Mouse (Mus musculus) lung, postnatal 0 days (tissue): ENCODE measurements around the gene Tssk2. TPM values are rescaled to one million over a fixed set of nuclear protein-coding genes. Genes with fewer than 3 reads are reported as not detected.

ENCODE experiments used
- ATAC-seq: fragments of 200-750 bp; cut with Nextera tagmentation; 2 replicates; pipeline ENCODE4 v1.8.0; 2017; ENCODE audit warnings: moderate library complexity
- DNase-seq: peaks from one replicate; pipeline ENCODE4 v3.0.0-alpha.2; 2016; ENCODE audit warnings: low spot score
- H3K27ac ChIP-seq: fragments of 300-500 bp; sonication (generic); 2 replicates; pipeline ENCODE4 v1.5.1; 2014; ENCODE audit warnings: antibody characterized with exemption, mild to moderate bottlenecking, low read length, mixed read lengths
- H3K27me3 ChIP-seq: fragments of 300-500 bp; sonication (generic); replicated peaks from 2 replicates; pipeline ENCODE4 v1.6.1; 2014; ENCODE audit warnings: low read length, mixed read lengths; ENCODE audit not compliant: insufficient read depth
- H3K36me3 ChIP-seq: fragments of 300-500 bp; sonication (generic); 2 replicates; pipeline ENCODE4 v1.6.1; 2014; ENCODE audit warnings: low read length, mixed read lengths; ENCODE audit not compliant: insufficient read depth
- H3K4me1 ChIP-seq: fragments of 300-500 bp; sonication (generic); 2 replicates; pipeline ENCODE4 v1.6.1; 2014; ENCODE audit warnings: antibody characterized with exemption, low read depth, low read length, mixed read lengths; ENCODE audit not compliant: insufficient read depth
- H3K4me2 ChIP-seq: fragments of 300-500 bp; sonication (generic); replicated peaks from 2 replicates; pipeline ENCODE4 v1.6.1; 2014; ENCODE audit warnings: low read depth, mild to moderate bottlenecking, low read length, moderate library complexity, mixed read lengths
- H3K4me3 ChIP-seq: fragments of 300-500 bp; sonication (generic); 2 replicates; pipeline ENCODE4 v1.5.1; 2014; ENCODE audit warnings: low read depth, low read length
- H3K9ac ChIP-seq: fragments of 300-500 bp; sonication (generic); replicated peaks from 2 replicates; pipeline ENCODE4 v1.6.1; 2014; ENCODE audit warnings: low read depth, mild to moderate bottlenecking
- H3K9me3 ChIP-seq: fragments of 300-500 bp; sonication (generic); 2 replicates; pipeline ENCODE4 v1.6.1; 2016; ENCODE audit warnings: low read length, mixed read lengths
- CTCF ChIP-seq: IDR thresholded peaks from 2 replicates; pipeline ENCODE4 v1.5.1; 2016; ENCODE audit warnings: antibody characterized with exemption, mild to moderate bottlenecking
- EP300 ChIP-seq: IDR thresholded peaks from 2 replicates; pipeline ENCODE4 v1.6.1; 2016; ENCODE audit warnings: antibody characterized with exemption, mild to moderate bottlenecking, control low read depth
- WGBS: fragments of 180-500 bp; shearing (Covaris S2); extraction: QIAGEN DNeasy Blood & Tissue Kit; methylation state at CpG from one replicate; pipeline ENCODE4 v1.1.7; 2014; 5-methylcytosine and 5-hydroxymethylcytosine counted together
- polyA plus RNA-seq: library from polyadenylated mRNA; unstranded; fragments of >200 nt; fragmentation: Nextera tagmentation; extraction: Ambion mirVana; gene quantifications from 2 replicates; pipeline ENCODE4 v1.2.1, GENCODE M21; 2015

Gene Tssk2
- polyA plus RNA-seq, 1 experiment from 2014 or later = not detected

DNA sequence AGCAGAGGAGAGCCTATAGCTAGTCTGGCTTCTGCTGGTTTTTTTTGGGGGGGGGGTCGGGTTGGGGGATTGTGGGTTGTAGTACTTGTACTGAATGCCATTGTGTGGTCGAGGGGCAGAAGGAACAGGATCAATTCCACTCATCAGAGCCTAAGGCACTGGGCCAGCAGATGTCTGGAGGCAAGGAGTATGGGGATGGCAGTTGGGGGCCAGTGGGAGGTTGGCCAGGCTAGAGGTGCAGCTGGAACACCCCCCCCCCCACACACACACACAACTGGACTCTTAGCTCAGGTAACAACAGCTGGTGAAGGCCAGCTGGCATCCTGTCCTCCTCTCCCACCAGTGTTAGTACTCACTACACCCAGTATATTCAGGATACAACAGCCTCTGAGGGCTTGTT, 30.8 kb downstream of the Tssk2 start:
- Histone ChIP-seq H3K4me3 (no peak overlapping the region), H3K27me3 (no peaks in the 10 kb centered on the region), H3K4me2 (no peak overlapping the region), H3K36me3 (no peaks in the 10 kb centered on the region), H3K9me3 (no peaks in the 10 kb centered on the region), H3K4me1 (no peaks in the 10 kb centered on the region), H3K9ac (no peak overlapping the region), H3K27ac (peak overlapping the region; percentile 89)
- DNase-seq (no peak), ATAC-seq (no peak)
- 23% methylated on average over 2 of the region's 2 CpGs for WGBS
- TF ChIP-seq EP300 = no peak
- no peak for TF ChIP-seq CTCF

DNA sequence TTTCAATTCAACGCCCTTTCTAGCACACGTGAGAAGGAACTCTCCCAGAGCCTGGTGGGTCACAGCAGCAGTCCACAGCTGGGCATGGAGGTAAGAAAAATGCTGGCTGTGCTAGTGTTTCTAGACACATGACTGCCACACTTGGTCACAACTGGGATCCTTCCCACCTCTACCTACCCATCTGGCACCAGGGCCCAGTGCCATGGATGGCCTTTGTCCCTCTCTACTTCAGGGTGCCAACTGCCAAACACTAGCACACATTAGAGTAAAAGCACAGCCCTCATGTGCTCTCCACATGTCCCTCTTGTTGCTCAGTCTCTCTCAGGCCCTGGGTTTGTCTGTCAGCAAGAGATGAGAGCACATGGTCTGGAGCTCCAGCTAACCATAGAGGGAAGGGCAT, 31.2 kb downstream of the Tssk2 start:
- no peak overlapping the region for H3K4me3 ChIP-seq
- no peak overlapping the region for H3K27ac ChIP-seq
- no peak for TF ChIP-seq CTCF
- TF ChIP-seq EP300 = no peak
- no peaks in the 10 kb centered on the region for H3K36me3 ChIP-seq
- no peak overlapping the region for H3K4me2 ChIP-seq
- ATAC-seq = no peak
- no peaks in the 10 kb centered on the region for H3K4me1 ChIP-seq
- H3K9ac ChIP-seq = no peak overlapping the region
- no peak for DNase-seq
- no peaks in the 10 kb centered on the region for H3K9me3 ChIP-seq
- 82% methylated on average over 2 of the region's 2 CpGs for WGBS
- no peaks in the 10 kb centered on the region for H3K27me3 ChIP-seq

DNA sequence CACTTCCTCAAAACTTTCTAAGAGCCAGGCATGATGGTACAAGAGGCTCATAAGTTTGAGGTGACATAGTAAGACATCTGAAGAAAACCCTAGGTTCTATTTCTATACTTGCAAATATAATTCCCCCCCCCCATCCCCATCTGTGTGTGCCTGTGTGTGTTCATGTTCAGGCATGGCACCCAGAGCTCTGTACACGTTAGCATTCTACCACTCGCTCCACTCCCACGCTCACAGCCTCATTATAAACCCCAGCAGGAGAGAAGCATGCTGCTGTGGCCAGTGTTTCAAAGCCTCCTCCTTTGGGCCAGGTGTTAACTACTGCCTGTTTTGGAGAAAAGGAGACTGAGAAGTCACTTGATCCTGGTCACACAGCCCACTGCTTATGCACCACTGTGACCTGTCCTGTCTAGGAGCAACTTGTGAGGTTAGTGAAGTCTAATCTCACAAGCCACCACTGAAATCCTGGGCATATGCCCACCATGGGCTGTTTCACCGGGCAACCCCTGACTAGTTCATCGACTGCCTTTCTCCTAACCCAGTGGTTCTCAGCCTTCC, 33.5 kb downstream of the Tssk2 start:
- Histone ChIP-seq H3K4me3 (no peak overlapping the region), H3K9ac (no peak overlapping the region), H3K36me3 (no peaks in the 10 kb centered on the region), H3K27me3 (no peaks in the 10 kb centered on the region), H3K4me1 (no peaks in the 10 kb centered on the region), H3K4me2 (no peak overlapping the region), H3K27ac (no peak overlapping the region), H3K9me3 (no peaks in the 10 kb centered on the region)
- WGBS = 78% methylated on average over 5 of the region's 5 CpGs
- DNase-seq (no peak), ATAC-seq (no peak)
- no peak for TF ChIP-seq EP300
- TF ChIP-seq CTCF = no peak

DNA sequence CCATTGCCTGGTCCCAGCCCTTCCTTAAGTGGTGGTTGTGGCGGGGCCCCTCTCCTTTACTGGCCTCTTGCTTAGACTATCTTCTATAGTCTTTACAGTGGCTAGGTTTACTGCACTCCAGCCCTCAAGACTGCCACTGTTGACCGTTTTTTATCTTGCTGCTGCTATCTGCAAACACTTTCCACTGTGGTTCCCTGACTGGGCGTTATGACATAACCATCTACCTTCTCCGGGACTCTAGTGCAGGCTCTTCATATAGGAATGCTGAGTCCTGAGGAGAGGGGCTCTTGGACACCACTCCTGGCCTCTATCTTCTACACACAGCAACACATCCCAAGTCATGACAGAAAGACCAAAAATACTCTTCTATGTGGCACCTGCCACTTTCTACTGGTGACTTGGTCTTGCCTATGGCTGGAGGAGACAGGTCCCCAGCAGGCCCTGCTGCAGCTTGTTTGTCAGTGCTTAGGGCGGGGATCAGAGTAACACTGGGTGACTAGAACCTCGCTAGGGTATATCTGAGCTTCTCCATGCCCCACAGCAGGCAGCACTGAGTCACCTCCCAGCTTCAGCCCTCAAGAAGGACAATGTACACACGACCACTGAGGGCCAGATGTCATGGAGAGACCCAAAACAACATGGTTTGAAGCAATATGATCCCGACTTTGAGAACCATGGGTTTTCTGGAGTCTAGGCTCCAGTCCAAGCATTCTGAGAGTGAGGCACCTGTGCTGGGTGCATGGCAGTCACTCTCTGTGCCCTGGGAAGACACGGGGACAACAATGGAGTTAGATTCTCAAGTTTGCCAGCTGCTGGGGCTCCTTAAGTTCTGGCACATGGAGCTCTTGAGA, 35.4 kb downstream of the Tssk2 start:
- H3K9me3 ChIP-seq = no peaks in the 10 kb centered on the region
- WGBS = 50% methylated on average over 9 of the region's 9 CpGs
- no peak for DNase-seq
- H3K36me3 ChIP-seq = no peaks in the 10 kb centered on the region
- no peaks in the 10 kb centered on the region for H3K4me1 ChIP-seq
- H3K4me2 ChIP-seq = no peak overlapping the region
- no peaks in the 10 kb centered on the region for H3K27me3 ChIP-seq
- H3K9ac ChIP-seq = no peak overlapping the region
- TF ChIP-seq CTCF (no peak), EP300 (no peak)
- ATAC-seq = no peak
- no peak overlapping the region for H3K27ac ChIP-seq
- no peak overlapping the region for H3K4me3 ChIP-seq

DNA sequence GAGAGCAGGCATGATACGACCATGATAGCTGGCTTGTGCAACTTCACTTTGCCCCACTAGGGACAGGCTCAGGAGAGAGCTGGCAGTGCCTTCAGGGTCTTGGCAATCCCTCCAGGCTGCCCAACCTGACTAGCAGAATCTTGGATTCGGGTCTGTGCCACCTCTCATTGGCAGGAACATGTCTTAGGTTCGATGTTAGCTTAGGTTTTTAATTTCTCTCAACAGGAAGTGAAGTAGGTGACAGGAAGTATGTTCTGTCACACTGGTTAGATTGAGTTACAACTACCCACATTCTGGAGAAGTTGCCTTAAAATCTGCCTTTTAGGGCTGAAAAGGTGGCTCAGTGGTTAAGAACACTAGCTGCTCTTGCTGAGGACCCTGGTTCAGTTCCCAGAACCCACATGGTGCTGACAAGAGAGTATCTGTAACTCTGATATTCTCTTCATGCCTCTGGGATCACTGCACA, 36.0 kb downstream of the Tssk2 start:
- no peaks in the 10 kb centered on the region for H3K4me1 ChIP-seq
- no peaks in the 10 kb centered on the region for H3K36me3 ChIP-seq
- DNase-seq (no peak), ATAC-seq (no peak)
- 39% methylated on average over 3 of the region's 3 CpGs for WGBS
- H3K4me3 ChIP-seq = no peak overlapping the region
- H3K9me3 ChIP-seq = no peaks in the 10 kb centered on the region
- TF ChIP-seq CTCF (peak; percentile 23; the same call in 1 of the 2 replicates), EP300 (no peak)
- H3K4me2 ChIP-seq = no peak overlapping the region
- no peaks in the 10 kb centered on the region for H3K27me3 ChIP-seq
- H3K27ac ChIP-seq = no peak overlapping the region
- H3K9ac ChIP-seq = no peak overlapping the region

DNA sequence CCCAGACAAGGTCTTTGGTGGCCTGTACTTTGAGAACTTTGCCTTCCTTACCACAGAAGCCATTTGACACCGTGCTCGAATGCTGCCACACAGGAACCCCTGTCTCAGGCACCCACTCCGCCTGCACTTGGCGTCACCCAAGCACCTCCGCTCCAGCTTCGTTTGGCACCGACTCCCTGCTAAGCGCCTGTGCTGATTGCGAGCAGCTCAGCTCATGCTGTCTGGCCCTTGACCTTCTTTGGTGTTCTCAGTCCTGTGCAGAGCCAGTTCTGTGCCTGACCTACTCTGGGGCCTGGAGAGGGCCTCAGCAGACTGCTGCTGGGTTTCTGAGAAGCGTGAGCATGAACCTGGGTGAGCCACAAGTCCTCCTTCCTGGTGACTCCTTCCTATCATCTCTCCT, 38.3 kb downstream of the Tssk2 start:
- WGBS = 70% methylated on average over 10 of the region's 10 CpGs
- H3K4me2 ChIP-seq = no peak overlapping the region
- no peak overlapping the region for H3K4me3 ChIP-seq
- H3K27me3 ChIP-seq = no peaks in the 10 kb centered on the region
- H3K9ac ChIP-seq = no peak overlapping the region
- no peaks in the 10 kb centered on the region for H3K4me1 ChIP-seq
- ATAC-seq = no peak
- H3K9me3 ChIP-seq = no peaks in the 10 kb centered on the region
- TF ChIP-seq CTCF (no peak), EP300 (no peak)
- no peaks in the 10 kb centered on the region for H3K36me3 ChIP-seq
- H3K27ac ChIP-seq = no peak overlapping the region
- no peak for DNase-seq
